Mouse (Mus musculus) gastrocnemius, postnatal 14 days (tissue): ENCODE results near the gene Tspan11. TPM values are rescaled to one million over a fixed set of nuclear protein-coding genes. Genes with fewer than 3 reads are reported as not detected.

ENCODE experiments used
- total RNA-seq, 2 experiments: library from RNA; stranded (reverse); gene quantifications; 2 replicates each; pipeline ENCODE4 v1.2.3; 2021

Tspan11 gene
- total RNA-seq, 2 experiments from 2014 or later: 4.4 to 10.0 TPM

Other genes starting within 250 kb of the Tspan11 start
- gene Prmt8, start 118.1 kb upstream of the Tspan11 start, total RNA-seq: not detected